Mouse (Mus musculus) liver, adult 2 months (tissue): ENCODE measurements around the gene Lst1.

ENCODE experiments used
- CTCF ChIP-seq: fragments of 200-500 bp; IDR thresholded peaks from 2 replicates; pipeline ENCODE4 v1.5.1; 2011; ENCODE audit warnings: low read depth, low read length, control low read depth
- POLR2A ChIP-seq: fragments of 200-500 bp; IDR thresholded peaks from 2 replicates; pipeline ENCODE4 v1.6.1; 2011; ENCODE audit warnings: low read length, control low read depth; ENCODE audit not compliant: insufficient read depth; ENCODE audit errors: extremely low read depth

DNA sequence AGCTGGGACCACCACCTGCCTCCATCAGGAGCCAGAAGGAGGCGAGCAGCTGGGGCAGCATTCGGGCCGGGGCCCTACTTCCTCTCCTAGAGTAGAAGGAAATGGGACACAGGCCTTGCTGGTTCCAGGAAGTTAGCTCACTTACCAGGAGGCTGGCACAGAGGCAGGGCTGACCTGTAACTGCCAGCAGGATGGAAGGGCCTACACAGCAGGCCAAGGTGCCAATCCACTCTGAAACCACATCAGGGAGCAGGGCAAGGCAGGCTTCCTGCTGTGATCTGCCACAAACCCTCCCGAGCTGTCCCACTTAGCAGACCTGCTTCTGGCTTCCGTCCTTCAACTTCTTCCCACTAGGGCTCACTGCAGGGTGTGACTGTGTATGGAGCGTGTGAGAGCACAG is 34.1 kb upstream of the Lst1 start:
- TF ChIP-seq CTCF, result no peak
- TF ChIP-seq POLR2A, result no peak
